Mouse (Mus musculus): ENCODE measurements around the gene Krtap21-1. TPM values are rescaled to one million over a fixed set of nuclear protein-coding genes. Genes with fewer than 3 reads are reported as not detected.

Krtap21-1 gene
- total and polyA plus RNA-seq, 3 experiments: not detected

DNA sequence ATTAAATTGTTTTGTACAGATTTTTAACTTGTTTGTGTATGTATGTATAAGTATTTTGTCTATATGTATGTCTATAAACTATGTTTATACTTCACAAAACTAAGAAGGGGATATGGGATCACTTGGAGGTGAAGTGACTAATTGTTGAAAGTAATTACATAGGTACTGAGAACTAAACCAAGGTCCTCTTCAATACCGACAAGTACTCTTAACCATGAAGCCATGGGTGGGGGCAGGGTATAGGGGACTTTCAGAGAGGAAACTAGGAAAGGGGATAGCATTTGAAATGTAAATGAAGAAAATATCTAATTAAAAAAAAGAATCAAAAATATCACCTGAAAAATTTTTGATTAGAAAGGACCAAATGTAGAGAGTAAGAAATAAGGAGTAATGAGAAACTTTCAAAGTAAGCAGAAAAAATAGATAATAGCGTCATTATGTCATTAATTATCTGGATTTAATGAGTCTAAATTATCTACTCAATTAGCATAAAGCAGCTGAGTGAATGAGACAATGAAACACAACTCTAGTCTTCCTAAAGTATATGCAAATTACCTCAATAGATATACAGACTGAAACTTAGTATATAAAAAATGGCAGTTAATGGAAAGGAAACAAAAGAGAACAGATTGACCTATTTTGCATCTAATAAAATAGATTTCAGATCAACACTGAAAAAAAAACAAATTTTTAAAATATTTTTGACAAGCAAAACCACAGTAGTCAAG lies 30.8 kb downstream of the Krtap21-1 start:
- intact Hi-C loops (cut with DNase I): no loop called here
- no peak overlapping the region for H3K4me3 ChIP-seq

More for the DNA sequence above, 30.8 kb downstream of the Krtap21-1 start:
- H3K9ac ChIP-seq (ENCODE audit: low read depth, low read length): no peak overlapping the region
- no peak overlapping the region for H3K27ac ChIP-seq
- DNase-seq: no peak
- H3K36me3 ChIP-seq (ENCODE audit: control insufficient read depth, insufficient read depth, low read length): no peaks in the 10 kb centered on the region
- H3K4me1 ChIP-seq (ENCODE audit: control insufficient read depth, insufficient read depth, low read length): no peaks in the 10 kb centered on the region
- no peaks in the 10 kb centered on the region for H3K27me3 ChIP-seq (ENCODE audit: control insufficient read depth, insufficient read depth, low read length)
- WGBS: 69% methylated on average over 2 of the region's 2 CpGs
- TF ChIP-seq POLR2A (IDR thresholded peaks at IDR 0.05; ENCODE audit: insufficient read depth, low read depth, low read length) (no peak), EP300 (IDR thresholded peaks at IDR 0.05; ENCODE audit: insufficient read depth, low read depth, low read length) (no peak), CTCF (IDR thresholded peaks at IDR 0.05) (no peak)
- H3K79me2 ChIP-seq (replicated peaks; ENCODE audit: control insufficient read depth, insufficient read depth, low read length): no peaks in the 10 kb centered on the region

Other genes starting within 250 kb of the Krtap21-1 start
- gene Gm9789, start 245.9 kb downstream of the Krtap21-1 start, total RNA-seq (2021): not detected
- not detected in 2 replicates for gene Gm9789, start 245.9 kb downstream of the Krtap21-1 start, polyA plus RNA-seq (2012; rRNA removed)
- not detected for gene Gm7735, start 234.4 kb downstream of the Krtap21-1 start, total RNA-seq (2021)
- not detected in 2 replicates for gene Gm7735, start 234.4 kb downstream of the Krtap21-1 start, polyA plus RNA-seq (2012; rRNA removed)
- not detected for gene 1110057P08Rik, start 229.1 kb downstream of the Krtap21-1 start, total RNA-seq (2021)
- gene 1110057P08Rik, start 229.1 kb downstream of the Krtap21-1 start, polyA plus RNA-seq (2012; rRNA removed): not detected in 2 replicates
- gene Krtap20-2, start 198.0 kb downstream of the Krtap21-1 start, total RNA-seq (2021): not detected
- not detected in 2 replicates for gene Krtap20-2, start 198.0 kb downstream of the Krtap21-1 start, polyA plus RNA-seq (2012; rRNA removed)
- gene Krtap6-2, start 16.2 kb upstream of the Krtap21-1 start, total RNA-seq (2021): not detected
- gene Krtap6-2, start 16.2 kb upstream of the Krtap21-1 start, polyA plus RNA-seq (2012; rRNA removed): not detected in 2 replicates
- gene Krtap8-1, start 84.1 kb upstream of the Krtap21-1 start, total RNA-seq (2021): not detected
- gene Krtap8-1, start 84.1 kb upstream of the Krtap21-1 start, polyA plus RNA-seq (2012; rRNA removed): not detected in 2 replicates
- gene Krtap7-1, start 104.5 kb upstream of the Krtap21-1 start, total RNA-seq (2021): not detected
- not detected in 2 replicates for gene Krtap7-1, start 104.5 kb upstream of the Krtap21-1 start, polyA plus RNA-seq (2012; rRNA removed)
- not detected for gene Krtap11-1, start 167.3 kb upstream of the Krtap21-1 start, total RNA-seq (2021)
- not detected in 2 replicates for gene Krtap11-1, start 167.3 kb upstream of the Krtap21-1 start, polyA plus RNA-seq (2012; rRNA removed)